Mouse (Mus musculus): ENCODE measurements around the gene Kif14. TPM values are rescaled to one million over a fixed set of nuclear protein-coding genes. Genes with fewer than 3 reads are reported as not detected.
A peak's percentile ranks its signal among the peaks of the same experiment; 100 is the strongest.

The Kif14 gene
- polyA plus RNA-seq, 1 experiment from 2014 or later = 0.54 TPM

DNA sequence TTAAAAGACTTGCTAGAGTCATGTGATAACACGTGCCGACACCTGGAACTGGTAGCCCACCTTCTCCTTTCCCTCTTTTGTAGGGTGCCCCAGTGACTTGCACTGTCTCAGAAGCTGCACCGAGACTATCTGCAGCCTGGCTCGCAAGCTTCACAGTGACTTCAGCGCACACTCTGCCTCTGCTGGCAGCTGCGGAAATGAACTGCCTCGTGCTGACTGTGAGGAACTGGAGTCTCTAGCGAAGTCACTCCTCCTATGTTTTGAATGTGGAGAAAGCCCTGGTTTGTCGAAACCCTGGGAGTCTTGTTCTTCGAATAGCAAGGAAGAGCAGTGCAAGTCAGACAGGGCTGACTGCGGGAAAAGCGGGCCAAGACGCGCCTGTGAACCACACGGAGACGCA is 61.0 kb downstream of the Kif14 start:
- Histone ChIP-seq H3K36me3 (ENCODE audit: insufficient read depth, low read length) (no peaks in the 10 kb centered on the region), H3K4me2 (replicated peaks; ENCODE audit: low read depth, low read length) (no peak overlapping the region), H3K4me3 (ENCODE audit: low read depth, low read length) (no peak overlapping the region), H3K27ac (ENCODE audit: low read length) (no peak overlapping the region), H3K4me1 (ENCODE audit: insufficient read depth, low read depth, low read length) (no peaks in the 10 kb centered on the region), H3K9ac (replicated peaks; ENCODE audit: low read depth) (no peak overlapping the region), H3K9me3 (ENCODE audit: low read length) (no peaks in the 10 kb centered on the region), H3K27me3 (replicated peaks; ENCODE audit: insufficient read depth, low read length) (no peaks in the 10 kb centered on the region)
- 74% methylated on average over 16 of the region's 16 CpGs for WGBS
- ATAC-seq (no peak), DNase-seq (ENCODE audit: low spot score) (peak; percentile 22)
- TF ChIP-seq EP300 (IDR thresholded peaks at IDR 0.05) (no peak), CTCF (IDR thresholded peaks at IDR 0.05) (peak; percentile 42)

GRCm38 (mm10) chr1:136532556-136532955 is 66.4 kb downstream of the Kif14 start:
- ATAC-seq (no peak), DNase-seq (ENCODE audit: low spot score) (no peak)
- no peak overlapping the region for H3K4me2 ChIP-seq (replicated peaks; ENCODE audit: low read depth, low read length)
- no peak overlapping the region for H3K4me3 ChIP-seq (ENCODE audit: low read depth, low read length)
- H3K27ac ChIP-seq (ENCODE audit: low read length) = no peak overlapping the region
- no peaks in the 10 kb centered on the region for H3K36me3 ChIP-seq (ENCODE audit: insufficient read depth, low read length)
- no peaks in the 10 kb centered on the region for H3K9me3 ChIP-seq (ENCODE audit: low read length)
- 88% methylated on average over 3 of the region's 3 CpGs for WGBS
- no peak for TF ChIP-seq EP300 (IDR thresholded peaks at IDR 0.05)
- no peak for TF ChIP-seq CTCF (IDR thresholded peaks at IDR 0.05)
- H3K27me3 ChIP-seq (replicated peaks; ENCODE audit: insufficient read depth, low read length) = no peaks in the 10 kb centered on the region
- H3K9ac ChIP-seq (replicated peaks; ENCODE audit: low read depth) = no peak overlapping the region
- no peaks in the 10 kb centered on the region for H3K4me1 ChIP-seq (ENCODE audit: insufficient read depth, low read depth, low read length)

- WGBS = 83% methylated on average over 6 of the region's 6 CpGs
- ATAC-seq (no peak), DNase-seq (ENCODE audit: low spot score) (no peak)
- TF ChIP-seq EP300 (IDR thresholded peaks at IDR 0.05) (no peak), CTCF (IDR thresholded peaks at IDR 0.05) (peak; percentile 22)
- H3K4me3 ChIP-seq (ENCODE audit: low read depth, low read length) = no peak overlapping the region
- H3K4me1 ChIP-seq (ENCODE audit: insufficient read depth, low read depth, low read length) = no peaks in the 10 kb centered on the region
- H3K9me3 ChIP-seq (ENCODE audit: low read length) = no peaks in the 10 kb centered on the region
- H3K27ac ChIP-seq (ENCODE audit: low read length) = no peak overlapping the region
- H3K27me3 ChIP-seq (replicated peaks; ENCODE audit: insufficient read depth, low read length) = no peaks in the 10 kb centered on the region
- H3K36me3 ChIP-seq (ENCODE audit: insufficient read depth, low read length) = no peaks in the 10 kb centered on the region
- H3K4me2 ChIP-seq (replicated peaks; ENCODE audit: low read depth, low read length) = no peak overlapping the region
- H3K9ac ChIP-seq (replicated peaks; ENCODE audit: low read depth) = no peak overlapping the region
Measured at GRCm38 (mm10) chr1:136536947-136537346, 70.8 kb downstream of the Kif14 start.

DNA sequence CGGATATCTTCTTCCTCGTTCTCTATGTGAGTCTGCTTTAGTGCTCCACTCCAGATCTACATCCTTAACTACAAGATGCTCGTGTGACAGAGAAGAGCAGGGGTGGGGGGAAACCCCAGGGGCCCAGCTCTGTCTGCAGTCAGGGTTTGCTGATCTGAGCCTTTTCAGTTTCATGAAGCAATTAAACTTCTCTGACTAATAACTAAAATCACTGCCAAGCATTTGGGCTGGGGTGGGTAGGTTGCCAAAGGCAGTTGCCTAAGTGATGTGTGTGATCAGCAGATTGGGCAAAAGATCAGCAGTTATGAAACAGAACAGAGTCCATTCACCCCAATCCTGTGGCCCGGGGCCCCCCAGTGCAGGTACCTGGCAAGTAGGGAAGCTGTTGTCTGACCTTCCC is 72.1 kb downstream of the Kif14 start:
- no peak for DNase-seq (ENCODE audit: low spot score)

GRCm38 (mm10) chr1:136540407-136540895 is 74.3 kb downstream of the Kif14 start:
- H3K4me3 ChIP-seq (ENCODE audit: low read depth, low read length) = no peak overlapping the region
- no peaks in the 10 kb centered on the region for H3K36me3 ChIP-seq (ENCODE audit: insufficient read depth, low read length)
- ATAC-seq = no peak
- no peaks in the 10 kb centered on the region for H3K4me1 ChIP-seq (ENCODE audit: insufficient read depth, low read depth, low read length)
- no peaks in the 10 kb centered on the region for H3K27me3 ChIP-seq (replicated peaks; ENCODE audit: insufficient read depth, low read length)
- DNase-seq (ENCODE audit: low spot score) = no peak
- TF ChIP-seq CTCF (IDR thresholded peaks at IDR 0.05) (no peak), EP300 (IDR thresholded peaks at IDR 0.05) (no peak)
- no peak overlapping the region for H3K4me2 ChIP-seq (replicated peaks; ENCODE audit: low read depth, low read length)
- 29% methylated on average over 9 of the region's 9 CpGs for WGBS
- H3K27ac ChIP-seq (ENCODE audit: low read length) = no peak overlapping the region
- H3K9ac ChIP-seq (replicated peaks; ENCODE audit: low read depth) = no peak overlapping the region
- H3K9me3 ChIP-seq (ENCODE audit: low read length) = no peaks in the 10 kb centered on the region

More for the DNA sequence above, 72.1 kb downstream of the Kif14 start:
- H3K36me3 ChIP-seq (ENCODE audit: insufficient read depth, low read length) = no peaks in the 10 kb centered on the region
- H3K27ac ChIP-seq (ENCODE audit: low read length) = no peak overlapping the region
- TF ChIP-seq EP300 (IDR thresholded peaks at IDR 0.05) = no peak
- TF ChIP-seq CTCF (IDR thresholded peaks at IDR 0.05) = no peak
- no peak overlapping the region for H3K4me2 ChIP-seq (replicated peaks; ENCODE audit: low read depth, low read length)
- H3K9ac ChIP-seq (replicated peaks; ENCODE audit: low read depth) = no peak overlapping the region
- no peaks in the 10 kb centered on the region for H3K9me3 ChIP-seq (ENCODE audit: low read length)
- no peak overlapping the region for H3K4me3 ChIP-seq (ENCODE audit: low read depth, low read length)
- 88% methylated on average over 4 of the region's 4 CpGs for WGBS
- no peaks in the 10 kb centered on the region for H3K4me1 ChIP-seq (ENCODE audit: insufficient read depth, low read depth, low read length)
- no peak for ATAC-seq
- no peaks in the 10 kb centered on the region for H3K27me3 ChIP-seq (replicated peaks; ENCODE audit: insufficient read depth, low read length)

GRCm38 (mm10) chr1:136541618-136542376 is 75.7 kb downstream of the Kif14 start:
- 48% methylated on average over 12 of the region's 12 CpGs for WGBS
- Histone ChIP-seq H3K27ac (ENCODE audit: low read length) (no peak overlapping the region), H3K36me3 (ENCODE audit: insufficient read depth, low read length) (no peaks in the 10 kb centered on the region), H3K4me2 (replicated peaks; ENCODE audit: low read depth, low read length) (no peak overlapping the region), H3K4me1 (ENCODE audit: insufficient read depth, low read depth, low read length) (no peaks in the 10 kb centered on the region), H3K4me3 (ENCODE audit: low read depth, low read length) (no peak overlapping the region), H3K27me3 (replicated peaks; ENCODE audit: insufficient read depth, low read length) (no peaks in the 10 kb centered on the region), H3K9me3 (ENCODE audit: low read length) (no peaks in the 10 kb centered on the region), H3K9ac (replicated peaks; ENCODE audit: low read depth) (no peak overlapping the region)
- DNase-seq (ENCODE audit: low spot score) (no peak), ATAC-seq (no peak)
- TF ChIP-seq CTCF (IDR thresholded peaks at IDR 0.05) = no peak

Measured in lung, postnatal 0 days (tissue).